Mouse (Mus musculus) retina, postnatal 7 days (tissue): ENCODE measurements around the gene Isoc2a.
"Not testable (repeated sequence)": the region's sequence is repeated elsewhere in the genome, so short reads cannot be mapped to it uniquely, and the experiment has no call there.

Experiments
- DNase-seq: peaks from one replicate; pipeline ENCODE4 v3.0.0-alpha.2; 2012; ENCODE audit warnings: low read depth, low spot score

Isoc2a gene

DNA sequence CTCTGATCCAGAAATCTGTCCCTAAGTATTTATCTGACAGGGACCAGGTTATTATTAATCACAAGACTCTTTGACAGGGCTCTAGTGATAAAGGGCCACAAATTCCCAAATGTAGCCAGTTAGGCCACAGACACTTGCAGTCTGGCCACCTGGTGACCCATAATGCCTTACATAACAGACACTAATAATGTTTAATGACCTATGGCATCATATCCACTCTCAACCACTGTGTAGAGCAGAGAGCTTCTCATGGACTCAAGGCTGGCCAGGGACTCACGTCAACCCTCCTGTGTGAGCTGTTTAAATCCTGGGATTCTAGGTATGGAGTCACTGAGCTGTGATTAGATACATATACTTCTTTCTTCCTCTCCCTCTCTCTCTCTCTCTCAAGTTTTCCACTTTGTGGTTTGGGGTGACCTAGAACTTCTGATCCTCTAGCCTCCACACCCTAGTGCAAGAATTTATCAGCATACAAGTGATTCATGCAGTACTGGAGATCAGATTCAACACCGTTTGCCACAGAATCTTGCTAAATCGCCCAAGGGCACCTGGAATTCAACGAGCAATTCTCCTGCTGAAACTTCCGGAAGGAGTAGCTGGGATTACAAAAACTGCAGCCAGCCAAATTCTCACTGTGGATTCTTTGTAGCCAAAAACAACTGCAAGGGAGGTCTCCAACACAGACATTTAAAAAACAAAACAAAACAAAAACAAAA lies 12.7 kb upstream of the Isoc2a start:
- no peak for DNase-seq

DNA sequence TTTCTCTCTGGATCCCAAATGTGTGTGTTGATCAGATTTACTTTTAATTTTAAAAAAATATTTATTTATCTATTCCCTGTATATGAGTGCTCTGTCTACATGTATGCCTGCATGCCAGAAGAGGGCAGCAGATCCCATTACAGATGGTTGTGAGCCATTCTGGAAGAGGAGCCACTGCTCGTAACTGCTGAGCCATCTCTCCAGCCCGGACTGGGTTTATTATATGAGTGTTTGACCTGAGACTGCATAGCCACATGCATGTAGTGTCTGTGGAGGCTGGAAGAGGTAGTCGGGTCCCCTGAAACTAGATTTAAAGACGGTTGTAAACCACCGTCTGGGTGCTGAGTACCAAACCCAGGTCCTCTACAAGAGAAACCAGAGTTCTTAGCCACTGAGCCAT lies 11.9 kb upstream of the Isoc2a start:
- no peak for DNase-seq

DNA sequence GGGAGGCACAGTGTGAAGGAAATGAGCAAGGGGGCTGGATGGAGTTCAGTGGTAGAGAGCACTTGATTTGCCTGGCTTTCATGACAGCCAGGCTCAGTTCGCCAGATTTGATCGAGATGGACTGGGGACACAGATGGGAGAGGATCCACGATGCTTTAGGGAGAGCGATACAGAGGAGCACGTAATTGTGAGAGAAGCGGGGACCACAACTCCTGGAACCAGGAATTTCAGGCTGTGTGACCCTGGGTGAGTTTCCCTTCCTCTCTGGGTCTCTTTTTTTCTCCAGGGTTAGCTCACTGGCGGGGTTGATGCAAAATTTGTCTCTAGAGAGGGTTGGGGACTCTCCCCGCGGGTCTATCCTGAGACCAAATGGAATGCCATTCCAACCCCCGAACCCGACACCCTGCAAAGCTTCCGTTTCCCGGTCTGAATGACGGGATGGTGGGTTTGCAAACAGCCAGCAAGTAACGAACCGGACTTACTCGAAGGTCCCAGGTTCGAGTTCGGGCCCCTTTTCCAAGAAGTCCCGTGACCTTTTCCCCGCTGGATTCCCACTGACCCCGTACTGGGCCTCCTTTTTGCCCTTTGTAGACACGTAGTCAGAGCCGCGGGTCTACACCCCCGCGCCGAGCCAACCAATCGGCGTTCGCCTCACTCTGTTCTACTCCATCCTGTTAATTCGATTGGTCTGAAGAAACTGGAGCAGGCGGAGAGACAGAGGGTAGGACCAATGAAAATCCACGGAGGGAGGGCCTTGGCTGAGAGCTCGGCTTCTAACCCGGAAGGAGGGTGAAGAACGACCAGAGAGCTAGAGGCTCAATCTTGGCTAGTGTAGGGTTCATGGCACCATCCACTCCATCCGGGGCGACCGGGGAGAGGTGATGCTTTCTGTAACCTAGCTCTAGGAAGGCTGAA lies 11.1 kb upstream of the Isoc2a start:
- peak; percentile 84 for DNase-seq

DNA sequence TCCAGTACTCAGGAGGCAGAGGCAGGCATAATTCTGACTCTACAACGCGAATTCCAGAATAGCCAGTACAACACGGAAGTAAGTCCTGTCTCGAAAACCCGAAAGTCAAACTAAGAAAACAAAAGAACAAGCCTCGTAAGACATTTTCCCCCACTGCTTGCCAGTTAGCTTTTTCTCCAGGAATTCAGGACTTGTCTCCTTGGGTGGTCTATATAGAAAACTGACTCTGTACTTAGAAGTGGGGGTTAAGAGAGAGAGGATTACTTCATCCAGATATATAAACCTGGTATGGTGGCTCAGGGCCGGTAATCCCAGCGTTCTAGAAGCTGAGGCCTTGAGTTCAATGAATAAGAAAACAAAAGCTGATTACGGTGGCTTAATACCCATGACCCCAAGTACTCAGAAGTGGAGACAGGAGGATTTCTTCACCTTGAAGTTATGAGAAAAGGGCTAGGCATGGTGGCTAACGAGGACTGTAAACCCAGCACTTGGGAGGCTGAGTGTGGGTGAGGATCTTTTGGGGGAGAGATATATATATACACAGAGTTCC lies 10.2 kb upstream of the Isoc2a start:
- no peak for DNase-seq

DNA sequence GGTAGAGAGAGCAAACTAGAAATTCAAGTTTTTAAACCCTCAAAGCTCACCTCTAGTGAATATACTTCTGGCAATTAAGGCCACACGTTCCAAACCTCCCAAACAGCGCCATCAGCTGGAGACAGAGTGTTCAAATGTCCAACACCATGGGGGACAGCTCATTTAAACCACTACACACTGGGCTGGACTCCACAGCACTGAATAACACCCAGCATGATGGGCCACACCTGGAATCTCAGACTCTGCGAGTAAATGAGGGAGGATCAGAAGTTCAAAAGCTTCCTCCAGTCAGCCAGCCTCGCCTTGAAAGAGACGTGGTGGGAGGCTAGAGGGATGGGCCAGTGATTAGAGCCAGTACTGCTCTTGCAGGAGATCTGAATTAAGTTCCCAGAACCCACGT lies 6.8 kb upstream of the Isoc2a start, which contains the start of gene Isoc2b:
Gene Isoc2b, minus strand, starts transcription at position 126 of the 400 bp plus-strand sequence.
- DNase-seq, result no peak

DNA sequence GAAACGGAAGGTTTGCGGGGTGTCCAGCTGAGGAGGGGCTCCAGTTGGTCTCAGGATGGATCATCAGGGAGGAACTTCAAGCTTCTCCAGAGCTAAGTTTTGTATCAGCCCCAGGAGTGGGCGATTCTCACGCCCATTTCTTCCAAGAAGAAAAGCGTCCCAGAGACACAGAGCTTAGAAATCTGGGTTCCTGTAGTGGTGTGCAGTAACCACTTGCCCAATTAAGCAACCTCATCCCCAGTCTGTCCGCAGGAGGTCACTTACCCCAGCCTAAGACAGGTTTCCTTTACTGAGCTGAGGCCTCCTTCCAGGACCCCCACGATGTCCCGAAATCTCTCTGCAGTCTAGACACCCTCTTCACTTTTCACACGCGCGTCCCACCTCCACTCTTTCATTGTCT lies 273 bp downstream of the Isoc2a start:
- DNase-seq, result no peak

DNA sequence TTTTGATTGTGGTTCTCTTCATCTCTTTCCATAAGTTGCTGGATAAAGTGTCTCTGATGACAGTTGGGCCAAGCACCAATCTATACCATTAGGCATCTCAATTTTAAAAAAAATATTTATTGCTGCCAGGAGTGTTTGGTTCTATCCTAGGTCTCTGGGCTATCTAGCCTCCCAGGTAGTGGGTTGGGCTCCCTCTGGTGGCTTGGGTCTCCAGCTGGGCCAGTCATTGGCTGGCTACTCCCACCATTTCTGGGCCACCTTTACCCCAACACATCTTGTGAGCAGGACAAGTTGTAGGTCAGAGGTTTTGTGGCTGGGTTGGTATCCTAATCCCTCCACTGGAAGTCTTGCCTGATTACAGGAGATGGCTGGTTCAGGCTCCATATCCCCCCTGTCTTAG lies 1.2 kb downstream of the Isoc2a start:
- DNase-seq, result no peak

DNA sequence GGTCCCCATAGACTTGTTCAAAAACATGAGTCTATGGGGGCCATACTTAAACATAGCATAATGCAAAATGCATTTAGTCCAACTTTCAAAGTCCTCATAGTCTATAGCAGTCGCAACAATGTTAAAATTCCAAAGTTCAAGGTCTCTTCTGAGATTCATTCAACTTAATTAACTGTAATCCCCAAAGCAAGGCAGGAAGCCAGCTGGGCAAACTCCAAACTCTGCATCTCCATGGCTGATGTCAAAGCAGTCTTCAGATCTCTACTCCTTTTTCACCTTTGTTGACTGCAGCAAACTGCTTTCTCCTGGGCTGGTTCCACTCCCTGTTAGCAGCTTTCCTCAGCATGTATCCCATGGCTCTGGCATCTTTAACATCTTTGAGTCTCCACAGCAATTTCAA lies 2.1 kb downstream of the Isoc2a start:
- not testable (repeated sequence) for DNase-seq

DNA sequence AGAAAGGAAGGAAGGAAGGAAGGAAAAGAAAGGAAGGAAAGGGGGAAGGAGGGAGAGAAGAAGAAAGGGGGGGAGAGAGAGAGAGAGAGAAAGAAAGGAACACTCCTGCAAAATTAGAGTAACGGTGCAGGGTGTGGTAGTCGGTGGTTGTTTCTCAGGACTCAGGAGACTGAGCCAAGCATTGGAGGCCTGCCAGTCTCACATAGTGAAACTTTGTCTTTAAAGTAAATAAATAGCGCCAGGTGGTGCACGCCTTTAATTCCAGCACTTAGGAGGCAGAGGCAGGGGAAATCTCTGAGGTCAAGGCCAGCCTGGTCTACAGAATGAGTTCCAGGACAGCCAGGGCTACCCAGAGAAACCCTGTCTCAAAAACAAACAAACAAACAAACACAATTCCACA lies 9.7 kb downstream of the Isoc2a start:
- no peak for DNase-seq

DNA sequence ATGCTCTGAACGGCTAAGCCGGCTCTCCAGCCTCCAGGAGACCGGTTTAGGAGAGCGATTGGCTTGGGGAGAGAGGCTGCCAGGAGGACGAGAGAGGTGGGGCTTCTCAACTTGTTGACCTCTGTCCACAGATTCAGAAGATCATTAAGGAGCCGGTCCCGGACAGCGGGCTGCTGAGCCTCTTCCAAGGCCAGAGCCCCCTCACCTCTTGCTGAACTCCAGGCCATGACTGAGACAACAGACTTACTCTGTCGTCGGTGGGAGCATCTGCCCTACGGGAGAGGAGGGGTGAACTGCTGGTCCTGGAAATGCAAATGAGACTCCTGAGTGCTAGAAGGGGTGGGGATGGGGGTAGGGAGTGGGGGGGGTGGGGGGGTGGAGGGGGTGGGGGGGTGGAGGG lies 18.2 kb downstream of the Isoc2a start:
- DNase-seq, result no peak

DNA sequence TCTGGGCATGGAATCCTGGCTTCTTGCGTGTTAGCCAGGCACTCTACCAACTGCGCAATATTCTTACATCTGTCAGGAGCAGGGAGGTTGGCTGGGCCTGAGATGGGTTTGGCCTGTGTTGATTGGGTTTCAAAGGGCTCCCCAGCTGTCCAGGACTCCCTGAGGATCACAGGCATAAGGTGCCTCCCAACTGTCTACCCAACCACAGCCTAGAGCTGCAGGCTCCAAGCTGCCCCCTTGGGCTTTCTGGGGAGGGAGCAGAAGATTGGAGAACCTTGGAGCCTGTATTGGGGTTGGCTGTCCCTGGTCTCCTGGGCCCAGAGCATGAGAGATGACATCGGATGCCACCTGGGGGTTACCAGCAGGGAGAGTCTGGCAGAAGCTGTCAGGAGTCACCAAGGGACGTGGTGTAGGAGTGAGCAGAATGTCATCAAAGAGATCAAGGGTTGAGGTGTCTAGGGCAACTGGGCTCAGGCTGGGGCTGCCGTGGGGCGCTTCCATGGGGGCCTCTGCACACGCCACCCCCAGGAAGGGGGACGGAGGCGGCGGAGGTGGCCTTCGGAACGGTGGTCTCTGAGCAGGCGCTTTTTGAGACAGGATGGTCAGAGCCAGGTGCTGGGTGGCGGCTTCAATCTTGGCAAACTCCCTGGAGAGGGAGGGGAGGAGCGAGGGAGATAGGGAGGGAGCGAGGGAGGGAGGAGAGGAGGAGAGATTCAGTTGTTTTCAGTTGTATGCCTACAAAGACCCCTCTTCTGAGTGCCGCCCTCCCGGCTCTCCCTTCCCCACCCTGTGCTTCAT lies 22.1 kb downstream of the Isoc2a start:
- DNase-seq, result no peak

DNA sequence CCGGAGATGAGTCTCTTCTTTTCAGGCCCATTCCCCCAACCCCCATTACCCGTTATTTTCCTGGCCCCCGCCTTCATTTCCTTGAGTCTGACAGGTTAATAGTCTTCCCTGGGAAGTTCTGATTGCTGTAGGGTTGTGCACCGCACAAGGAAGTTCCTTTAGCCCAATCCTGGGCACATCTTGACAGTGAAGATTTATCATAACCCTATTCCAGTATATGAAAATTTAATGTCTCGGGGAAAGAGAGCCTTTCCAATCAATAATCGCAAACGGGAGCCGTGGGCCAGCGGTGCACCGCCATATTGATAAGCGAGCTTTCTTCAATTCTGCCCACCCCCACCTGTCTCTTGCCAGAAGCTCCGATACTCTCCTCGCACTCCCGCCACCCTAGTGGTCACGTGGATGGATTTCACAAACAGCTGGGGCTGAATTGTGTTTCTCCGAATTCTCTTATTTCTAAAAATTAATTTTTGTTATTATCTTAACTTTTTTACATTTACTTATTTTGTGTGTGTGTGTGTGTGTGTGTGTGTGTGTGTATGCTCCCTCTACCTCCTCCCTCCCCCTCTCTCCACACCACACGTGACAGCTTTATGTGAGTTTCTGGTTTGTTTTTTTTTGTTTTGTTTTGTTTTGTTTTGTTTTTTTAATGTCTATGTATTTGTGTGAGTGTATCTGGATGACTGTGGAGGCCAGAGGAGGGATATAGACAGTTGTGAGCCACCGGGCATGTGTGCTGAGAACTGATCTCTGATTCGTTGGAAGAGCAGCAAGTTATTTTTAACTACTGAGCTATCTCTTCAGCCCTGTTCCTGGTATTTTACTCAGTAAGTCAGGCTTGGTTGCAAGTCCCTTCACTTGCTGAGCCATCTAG lies 22.9 kb downstream of the Isoc2a start:
- no peak for DNase-seq

DNA sequence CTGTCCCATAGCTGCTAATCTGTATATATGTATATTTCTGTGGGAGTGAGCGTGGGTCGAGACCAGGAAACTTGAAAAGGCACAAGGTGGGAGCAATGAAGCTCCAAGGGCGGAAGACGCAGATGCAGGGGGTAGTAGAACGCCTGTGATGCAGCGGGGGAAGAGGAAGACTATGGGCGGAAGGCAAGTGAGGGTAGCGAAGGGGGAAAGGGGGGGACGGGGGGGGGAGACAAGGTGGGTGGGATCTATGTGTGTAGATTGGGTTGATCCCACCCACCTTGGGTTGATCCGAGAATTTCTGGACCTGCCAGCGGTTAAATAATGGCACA lies 23.5 kb downstream of the Isoc2a start:
- DNase-seq, result no peak

DNA sequence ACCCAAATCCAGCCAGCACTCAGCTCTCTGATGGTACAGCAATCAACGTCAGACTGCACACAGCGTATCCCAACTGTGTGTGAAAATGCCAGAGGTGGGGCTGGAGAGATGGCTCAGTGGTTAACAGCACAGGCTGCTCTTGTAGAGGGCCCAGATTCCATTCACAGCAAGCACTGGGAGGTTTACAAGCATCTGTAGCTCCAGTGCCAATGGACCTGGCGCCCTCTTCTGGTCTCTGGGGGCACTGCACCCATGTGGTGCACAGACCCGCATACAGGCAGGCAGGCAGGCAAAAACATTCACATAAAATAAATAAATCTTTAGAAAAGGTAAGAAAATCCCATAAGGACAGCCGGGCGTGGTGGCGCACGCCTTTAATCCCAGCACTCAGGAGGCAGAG lies 24.2 kb downstream of the Isoc2a start:
- DNase-seq, result no peak

DNA sequence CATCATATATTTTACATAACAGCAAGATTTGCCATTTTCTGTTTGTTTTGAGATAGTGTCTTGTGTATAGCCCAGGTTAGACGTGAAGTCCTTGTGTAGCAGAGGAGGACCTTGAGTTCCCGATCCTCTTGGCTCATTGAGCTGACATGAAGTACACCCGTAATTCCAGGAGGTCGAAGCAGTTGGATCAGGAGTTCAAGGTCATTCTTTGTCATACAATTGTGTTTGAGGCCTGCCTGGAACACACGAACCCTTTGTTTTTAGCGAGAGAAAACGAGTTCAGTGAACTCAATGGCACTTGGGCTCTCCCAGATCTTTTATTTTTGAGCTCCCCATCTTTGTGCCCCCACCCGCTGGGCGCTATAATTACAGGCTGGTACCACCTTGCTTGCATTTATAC lies 25.5 kb downstream of the Isoc2a start:
- no peak for DNase-seq

DNA sequence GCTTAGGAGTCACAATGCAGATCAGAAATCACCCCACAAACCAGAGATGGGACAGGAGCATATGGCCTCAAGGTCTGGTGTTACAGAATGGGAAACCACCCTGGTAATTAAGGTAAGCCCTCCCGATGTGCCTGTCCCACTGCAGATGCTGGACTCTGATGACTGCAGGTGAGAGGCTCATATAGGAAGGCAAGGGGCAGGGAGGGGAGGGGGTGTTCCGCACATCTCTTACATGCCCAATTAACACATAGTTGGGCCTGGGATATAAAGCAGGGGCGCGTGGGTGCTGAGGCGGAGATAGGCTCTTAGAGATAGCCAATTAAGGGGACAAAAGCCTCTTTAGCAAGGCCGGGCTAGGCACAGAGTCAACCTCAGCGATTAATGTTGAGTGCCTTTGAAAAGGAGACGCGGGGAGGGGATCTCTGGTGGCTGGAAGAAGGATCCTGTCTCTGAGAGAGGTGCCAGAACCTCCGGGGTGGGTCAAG lies 29.6 kb downstream of the Isoc2a start, which contains the start of gene Gm36210:
Gene Gm36210, minus strand, starts transcription at position 51 of the 485 bp plus-strand sequence.
- DNase-seq, result no peak

DNA sequence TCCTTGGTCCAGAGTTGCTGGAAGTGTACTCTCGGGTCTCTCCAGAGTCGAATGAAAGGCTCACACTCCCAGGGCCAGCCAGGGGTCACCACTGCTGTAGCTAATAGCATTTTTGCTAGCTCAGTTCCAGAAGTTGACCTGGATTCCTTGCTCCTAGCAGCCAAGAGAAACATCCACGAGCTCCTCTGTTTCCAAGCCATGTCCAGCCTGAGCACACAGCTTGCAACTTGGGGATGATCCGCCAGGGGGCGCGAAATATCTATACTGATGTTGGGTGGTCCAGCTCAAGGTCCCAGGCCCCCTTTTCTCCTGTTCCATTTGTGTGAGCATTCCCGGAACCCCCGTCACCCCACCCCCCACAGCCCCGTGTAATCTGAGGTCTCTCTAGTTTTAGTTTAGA lies 34.6 kb downstream of the Isoc2a start:
- DNase-seq, result peak; percentile 42

DNA sequence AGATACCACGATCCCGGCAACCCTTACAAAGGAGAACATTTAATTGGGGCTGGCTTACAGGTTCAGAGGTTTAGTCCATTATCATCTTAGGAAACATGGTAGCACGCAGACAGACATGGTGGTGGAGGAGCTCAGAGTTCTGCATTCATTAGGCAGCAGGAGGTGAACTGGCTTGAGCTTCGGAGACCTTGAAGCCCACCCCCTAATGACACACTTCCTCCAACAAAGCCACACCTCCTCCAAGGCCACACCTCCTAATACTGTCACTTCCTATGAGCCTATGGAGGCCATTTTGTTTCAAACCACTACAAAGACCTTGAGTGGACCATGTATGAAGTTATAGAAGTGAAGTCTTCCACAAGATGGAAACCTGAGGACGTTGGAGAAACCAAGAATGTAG lies 35.3 kb downstream of the Isoc2a start:
- no peak for DNase-seq

DNA sequence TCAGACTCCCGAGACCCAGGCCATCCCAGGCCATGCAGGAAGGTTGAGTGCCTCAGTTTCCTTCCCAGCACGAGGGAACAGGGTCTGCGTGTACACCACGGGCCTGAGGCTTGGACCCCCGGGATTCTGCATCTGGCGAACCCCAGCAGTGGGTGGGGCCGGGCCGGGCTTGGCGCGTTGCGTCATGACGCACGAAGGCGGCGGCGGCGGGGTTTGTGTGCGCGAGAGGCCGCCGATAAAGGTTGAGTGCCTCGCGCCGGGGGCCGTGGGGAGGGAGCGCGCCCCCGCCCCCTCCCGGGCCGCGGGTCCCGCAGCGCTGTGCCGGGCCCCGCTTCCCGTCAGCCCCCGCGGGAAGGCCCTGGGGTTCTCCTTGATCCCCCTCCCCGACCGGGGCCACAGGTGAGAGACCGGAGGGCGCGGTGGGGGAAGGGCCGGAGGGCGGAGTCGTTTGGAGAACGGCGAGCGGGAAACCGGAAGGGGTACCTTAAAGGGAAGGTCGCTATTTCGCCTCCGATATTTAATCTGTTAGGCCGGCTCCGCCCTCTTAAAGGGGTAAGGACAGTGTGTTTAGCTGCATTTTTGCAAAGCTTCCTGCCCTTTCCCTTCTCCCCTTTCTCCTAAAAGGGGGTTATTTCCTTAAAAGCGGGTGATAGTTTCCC lies 38.2 kb downstream of the Isoc2a start, which contains the start of gene Zfp628:
Gene Zfp628, plus strand, starts transcription at position 211 of the 659 bp plus-strand sequence.
- peak; percentile 91 for DNase-seq
